Mouse (Mus musculus) E14TG2a.4 (cell line): Measurements from ENCODE around the gene Ppm1d.

Experiments used
- CTCF ChIP-seq: conservative IDR thresholded peaks from 2 replicates; pipeline ENCODE4 v1.5.1; 2014; ENCODE audit warnings: low read length
- NANOG ChIP-seq: IDR thresholded peaks from 2 replicates; pipeline ENCODE4 v1.6.1; 2014; ENCODE audit warnings: borderline replicate concordance, low read length, mixed read lengths
- POU5F1 ChIP-seq: IDR thresholded peaks from 2 replicates; pipeline ENCODE4 v1.6.1; 2014; ENCODE audit warnings: low read length, borderline replicate concordance

DNA sequence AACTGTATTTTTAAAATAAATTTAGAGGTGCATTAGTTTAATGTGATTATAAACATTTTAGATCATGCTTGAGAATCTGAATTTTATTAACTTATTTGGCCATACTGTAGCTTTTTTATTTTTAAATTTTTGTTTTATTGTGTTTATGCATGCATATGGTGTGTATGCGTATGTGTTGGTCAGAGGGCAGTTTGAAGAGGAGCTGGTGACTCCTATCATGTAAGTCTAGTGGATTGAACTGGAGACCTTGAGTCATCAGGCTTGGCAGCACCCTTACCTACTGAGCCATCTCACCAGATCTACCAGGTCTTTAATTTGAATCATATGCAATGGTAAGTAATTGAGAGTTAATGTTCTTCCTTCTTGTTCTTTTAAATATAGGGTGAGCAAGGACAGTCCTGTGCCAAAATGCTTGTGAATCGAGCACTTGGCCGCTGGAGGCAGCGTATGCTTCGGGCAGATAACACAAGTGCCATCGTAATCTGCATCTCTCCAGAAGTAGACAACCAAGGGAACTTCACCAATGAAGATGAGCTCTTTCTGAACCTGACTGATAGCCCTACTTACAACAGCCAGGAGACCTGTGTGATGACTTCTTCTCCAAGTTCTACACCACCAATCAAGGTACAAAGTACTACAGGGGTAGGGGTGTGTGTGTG is 28.3 kb downstream of the Ppm1d start:
- no peak for TF ChIP-seq CTCF
- no peak for TF ChIP-seq POU5F1
- no peak for TF ChIP-seq NANOG
